Mouse (Mus musculus): Measurements from ENCODE around the gene Ociad2. TPM values are rescaled to one million over a fixed set of nuclear protein-coding genes. Genes with fewer than 3 reads are reported as not detected.
"Not testable (repeated sequence)": the region's sequence is repeated elsewhere in the genome, so short reads cannot be mapped to it uniquely, and the experiment has no call there.

The Ociad2 gene
- total RNA-seq, 4 experiments from 2014 or later = 25.6 to 40.4 (median 38.7) TPM

GRCm38 (mm10) chr5:73351796-73352195 is 11.0 kb upstream of the Ociad2 start:
- DNase-seq = no peak

DNA sequence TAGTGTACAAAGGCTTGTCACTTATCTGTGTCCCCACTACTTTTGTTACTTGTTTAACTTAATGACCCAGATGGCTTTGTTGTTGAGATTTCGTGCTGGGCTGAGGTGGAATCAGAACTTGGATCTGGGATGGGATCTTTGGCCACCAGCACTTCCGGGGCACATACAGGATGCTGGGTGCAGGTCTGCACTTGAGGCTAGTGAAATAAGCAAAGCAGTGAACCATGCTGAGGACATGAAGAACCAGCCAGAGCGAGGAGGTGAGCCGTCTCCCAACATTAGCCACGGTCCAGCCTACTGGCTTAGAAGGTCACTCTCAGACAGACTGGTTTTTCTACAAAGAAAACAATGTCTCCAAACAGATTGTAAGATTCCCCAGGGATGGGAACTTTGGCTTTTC is 8.7 kb upstream of the Ociad2 start:
- no peak for DNase-seq

DNA sequence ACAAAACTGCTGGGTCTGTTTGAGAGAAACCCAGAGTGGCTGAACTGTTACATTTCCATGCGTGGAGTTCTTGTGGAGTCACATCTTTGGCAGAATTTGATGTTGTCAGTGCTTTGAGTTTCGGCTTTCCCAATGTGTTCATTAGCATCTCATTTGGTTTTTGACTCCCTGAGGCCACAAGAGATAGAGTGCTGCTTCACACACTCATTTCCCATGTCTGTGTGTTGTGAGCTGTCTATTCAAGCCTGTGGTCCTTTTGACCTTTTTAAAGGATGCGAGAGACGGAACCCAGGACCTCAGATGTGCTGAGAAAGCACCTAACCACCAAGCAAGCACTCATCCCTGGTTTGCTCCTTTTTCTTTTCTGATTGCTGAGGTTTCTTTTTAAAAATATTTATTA is 4.4 kb upstream of the Ociad2 start:
- DNase-seq = no peak

DNA sequence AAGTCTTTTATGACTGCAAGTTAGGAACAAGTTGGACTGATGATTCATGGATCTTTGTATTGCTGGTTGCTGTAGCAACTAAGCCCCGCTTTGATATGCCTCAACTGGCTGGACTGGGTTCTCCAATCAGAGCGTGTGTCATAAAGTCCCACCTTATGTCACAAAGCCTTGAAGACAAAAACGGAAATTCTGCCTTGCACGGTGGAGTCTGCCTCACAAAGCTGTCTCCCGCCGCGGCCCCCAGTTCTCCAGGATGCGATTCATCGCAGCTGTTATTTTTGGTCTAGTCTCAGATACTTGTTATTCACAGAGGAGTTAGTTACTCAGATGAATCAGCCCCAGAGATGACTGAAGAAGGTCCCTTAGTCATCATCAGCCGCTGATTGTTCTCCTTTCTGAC is 3.5 kb upstream of the Ociad2 start:
- DNase-seq = peak; percentile 59

DNA sequence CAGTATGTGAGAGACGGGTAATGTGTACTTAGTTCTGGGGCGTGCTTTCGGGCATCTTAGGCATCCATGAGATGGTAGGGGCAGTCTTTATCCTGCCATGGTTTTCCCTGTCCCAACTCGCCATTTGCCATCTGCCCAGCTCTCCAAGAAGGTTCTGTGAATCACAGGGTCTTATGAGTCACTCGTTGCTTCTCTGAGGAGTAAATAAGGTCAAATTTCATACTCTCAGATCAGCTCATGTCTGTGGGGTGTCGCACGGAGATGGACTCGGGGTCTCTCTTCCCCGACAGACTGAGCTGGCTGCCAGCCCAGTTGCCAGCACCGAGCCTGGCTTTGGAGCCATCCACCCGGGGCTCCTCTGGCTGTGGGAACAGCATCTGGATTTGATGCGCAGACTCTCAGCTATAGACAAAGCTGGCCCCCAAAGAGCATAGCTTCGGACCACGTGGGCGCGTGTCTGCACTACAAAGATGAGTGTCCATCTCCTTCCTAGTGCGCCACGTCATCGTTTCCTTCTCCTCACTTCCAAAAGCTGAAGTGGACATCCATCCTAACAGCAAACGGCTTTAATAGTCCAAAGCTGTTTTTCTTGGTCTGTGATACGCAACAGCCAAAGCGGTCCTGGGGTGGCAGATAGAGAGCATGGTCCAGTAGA is 2.0 kb upstream of the Ociad2 start:
- no peak for DNase-seq

- no peak for DNase-seq
These were observed 777 bp downstream of the Ociad2 start for GRCm38 (mm10) chr5:73339779-73340722.

DNA sequence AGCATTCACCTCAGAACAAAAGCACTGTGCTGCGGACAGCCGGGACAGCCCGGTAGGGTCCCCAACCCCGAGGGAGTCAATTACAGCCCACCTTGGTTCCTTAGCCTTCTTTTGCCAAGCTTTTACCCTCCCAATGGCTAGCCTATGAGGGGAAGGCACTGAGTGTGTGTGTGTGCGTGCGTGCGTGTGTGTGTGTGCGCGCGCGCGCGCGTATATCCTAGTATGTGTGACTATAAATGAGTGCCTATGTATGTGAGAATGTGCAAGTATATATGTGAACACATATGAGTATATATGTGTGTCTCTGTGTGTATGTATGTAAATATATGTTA is 2.0 kb downstream of the Ociad2 start:
- no peak for DNase-seq

DNA sequence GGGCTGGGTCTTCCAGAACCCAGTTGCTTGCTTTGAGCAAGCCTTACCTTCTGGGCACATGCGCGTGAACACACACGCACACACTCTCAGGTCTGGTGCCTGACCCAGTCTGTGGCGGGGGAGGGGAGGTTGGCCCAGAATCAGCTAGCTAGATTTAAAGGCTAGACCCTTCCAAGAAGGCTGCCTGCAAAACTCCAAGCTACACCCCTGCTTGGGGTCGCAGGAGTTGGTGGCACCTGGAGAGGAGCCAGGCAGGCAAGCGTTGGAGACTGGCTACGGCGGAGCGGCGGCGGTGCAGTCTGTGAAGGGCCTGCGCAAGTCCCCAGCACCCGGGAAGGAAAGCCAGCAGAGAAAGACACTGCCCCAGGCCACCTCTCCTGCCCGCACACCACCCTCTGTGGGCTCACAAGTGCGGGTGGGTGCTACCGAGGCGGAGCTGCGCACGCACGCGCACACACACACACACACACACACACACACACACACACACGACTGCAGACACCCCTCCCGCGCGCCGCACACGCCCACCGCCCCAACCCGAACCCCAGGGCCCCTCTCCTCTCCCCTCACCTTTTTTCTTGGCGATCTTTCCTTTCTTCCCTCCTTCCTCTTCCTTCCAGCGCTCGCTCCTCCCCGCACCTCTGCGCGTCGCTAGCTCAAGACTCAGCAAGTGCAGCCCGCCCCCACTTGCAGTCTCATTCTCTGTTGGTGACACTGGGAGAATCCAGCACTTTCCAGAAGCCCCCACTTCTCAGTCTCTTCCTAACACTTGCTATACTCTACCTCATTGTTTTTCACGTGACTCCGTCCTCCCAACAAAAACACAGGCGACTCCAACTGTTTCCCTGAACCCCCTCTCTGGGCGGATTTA is 2.6 kb downstream of the Ociad2 start:
- DNase-seq = no peak

DNA sequence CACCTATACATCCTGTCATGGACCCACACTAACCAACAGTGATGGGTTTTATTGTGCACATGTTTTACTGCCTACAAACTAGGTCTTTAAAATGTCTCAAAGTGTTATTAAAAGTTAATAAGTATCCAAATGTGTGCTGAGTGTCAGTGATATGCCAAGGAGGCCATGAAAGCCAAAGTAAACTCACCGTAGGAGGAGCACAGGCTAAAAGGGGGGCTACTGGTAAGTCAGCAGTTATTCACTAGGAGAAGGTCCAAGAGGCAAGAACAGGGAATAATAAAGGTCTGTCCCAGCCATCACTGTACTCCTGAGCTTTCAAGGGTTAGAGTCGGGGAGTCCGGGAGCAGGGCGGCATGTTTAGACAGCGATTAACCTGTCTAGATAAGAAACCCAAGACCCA is 4.4 kb downstream of the Ociad2 start:
- DNase-seq = no peak

DNA sequence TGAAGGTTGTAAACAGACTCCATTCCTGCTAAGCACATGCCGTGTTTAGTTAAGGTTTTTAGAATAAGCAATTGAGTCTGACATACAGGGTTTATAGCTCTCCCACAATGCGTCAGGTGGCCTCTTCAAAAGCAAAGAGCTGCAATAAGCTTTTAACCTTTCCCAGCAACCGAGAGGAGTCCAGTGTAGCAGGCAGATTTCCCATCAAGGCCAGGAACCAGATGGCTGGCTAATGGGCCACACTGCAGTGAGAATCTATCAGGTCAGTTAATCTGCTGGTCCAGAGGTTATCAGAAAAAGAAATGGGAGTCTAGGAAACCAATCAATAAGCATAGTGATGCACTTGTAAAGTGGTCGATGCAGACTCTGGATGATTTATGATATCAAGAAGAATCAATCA is 9.8 kb downstream of the Ociad2 start:
- DNase-seq = no peak

GRCm38 (mm10) chr5:73324526-73325170 is 16.2 kb downstream of the Ociad2 start:
- no peak for DNase-seq

- DNase-seq = no peak
These were observed 17.2 kb downstream of the Ociad2 start for GRCm38 (mm10) chr5:73323602-73324001.

DNA sequence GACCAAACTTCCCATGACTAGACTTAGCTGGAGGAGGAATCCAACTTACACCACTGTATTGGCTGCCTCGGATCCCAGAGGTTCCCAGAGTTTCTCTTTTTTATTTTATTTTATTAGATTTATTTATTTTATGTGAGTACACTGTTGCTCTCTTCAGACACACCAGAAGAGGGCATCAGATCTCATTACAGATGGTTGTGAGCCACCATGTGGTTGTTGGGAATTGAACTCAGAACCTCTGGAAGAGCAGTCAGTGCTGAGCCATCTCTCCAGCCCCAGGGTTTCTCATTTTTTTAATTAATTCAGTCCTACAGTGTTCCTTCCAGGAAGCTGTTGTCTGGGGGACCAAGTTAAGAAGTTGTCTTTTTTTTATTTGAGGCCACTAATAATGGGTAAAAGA is 18.1 kb downstream of the Ociad2 start:
- DNase-seq = not testable (repeated sequence)

- DNase-seq = no peak
These were observed 21.5 kb downstream of the Ociad2 start for GRCm38 (mm10) chr5:73319306-73319705.

DNA sequence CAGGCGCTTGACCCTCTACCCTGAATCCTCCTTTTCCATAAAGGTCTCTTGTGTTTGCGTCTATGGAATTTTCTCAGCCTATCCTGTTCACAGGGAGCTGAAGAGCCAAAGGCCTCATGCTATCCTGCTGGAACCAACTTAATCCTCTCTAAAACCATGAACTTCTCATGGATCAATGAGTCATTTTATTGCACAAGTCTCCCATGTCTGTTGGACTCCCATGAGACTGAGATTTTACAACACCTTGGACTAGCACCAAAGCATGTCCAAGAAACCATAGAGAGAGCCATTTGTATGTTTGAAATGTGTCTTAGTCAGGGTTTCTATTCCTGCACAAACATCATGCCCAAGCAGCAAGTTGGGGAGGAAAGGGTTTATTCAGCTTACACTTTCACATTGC is 26.2 kb downstream of the Ociad2 start:
- no peak for DNase-seq

- DNase-seq = no peak
These were observed 27.2 kb downstream of the Ociad2 start for GRCm38 (mm10) chr5:73313591-73313990.

GRCm38 (mm10) chr5:73311458-73311857 is 29.4 kb downstream of the Ociad2 start:
- DNase-seq = no peak

DNA sequence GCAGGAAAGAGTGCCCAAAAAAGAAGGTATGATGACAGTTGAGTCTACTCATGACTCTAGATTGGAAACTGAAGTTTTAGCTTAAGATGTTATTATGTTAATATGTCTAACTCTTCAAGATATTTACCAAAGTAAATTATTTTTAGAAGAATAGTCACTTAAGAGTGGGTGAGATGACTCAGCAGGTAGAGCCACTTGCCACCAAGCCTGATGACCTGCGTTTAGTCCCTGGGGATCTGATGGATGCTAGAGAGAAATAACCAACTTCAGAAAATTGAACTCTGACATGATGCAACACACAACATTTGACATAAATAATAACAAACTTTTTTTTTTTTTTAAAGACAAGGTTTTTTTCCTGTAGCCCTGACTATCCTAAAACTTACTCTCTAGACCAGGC is 30.4 kb downstream of the Ociad2 start:
- no peak for DNase-seq

DNA sequence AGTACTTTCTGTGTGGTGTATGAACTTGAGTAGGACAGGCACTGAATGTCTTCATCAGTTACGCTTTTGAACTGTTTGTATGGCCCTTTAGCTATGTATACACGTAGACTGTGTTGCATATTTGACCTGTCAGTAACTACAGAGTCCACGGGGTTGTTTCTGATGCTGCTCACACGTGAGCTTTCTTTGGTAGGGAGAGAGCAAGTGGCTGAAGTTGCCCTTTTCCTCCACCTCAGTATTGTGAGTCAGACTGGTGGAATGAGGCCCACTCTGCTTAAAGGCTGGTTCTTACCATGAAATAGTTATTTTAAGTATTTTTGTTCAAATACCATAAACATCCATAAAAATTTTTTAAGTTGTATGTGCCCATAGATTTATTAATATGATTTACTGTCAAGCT is 31.3 kb downstream of the Ociad2 start:
- DNase-seq = no peak

- no peak for DNase-seq
These were observed 33.5 kb downstream of the Ociad2 start for GRCm38 (mm10) chr5:73307297-73307696.

DNA sequence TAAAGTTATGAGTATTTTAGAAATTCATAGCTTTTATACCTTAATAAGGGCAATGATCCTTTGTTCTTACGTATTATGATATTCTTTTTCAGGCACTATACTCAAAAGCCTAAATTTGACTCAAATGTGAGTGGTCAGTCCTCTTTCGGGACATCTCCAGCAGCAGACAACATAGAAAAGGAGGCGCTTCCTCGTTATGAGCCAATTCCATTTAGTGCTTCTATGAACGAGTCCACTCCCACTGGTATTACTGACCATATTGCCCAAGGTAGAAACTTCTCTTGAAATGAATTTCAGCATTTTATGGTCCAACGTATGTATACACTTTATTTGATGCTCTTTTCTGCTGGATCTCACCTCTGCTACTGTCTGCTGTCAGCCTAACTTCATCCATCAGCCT is 34.3 kb downstream of the Ociad2 start:
- DNase-seq = no peak

DNA sequence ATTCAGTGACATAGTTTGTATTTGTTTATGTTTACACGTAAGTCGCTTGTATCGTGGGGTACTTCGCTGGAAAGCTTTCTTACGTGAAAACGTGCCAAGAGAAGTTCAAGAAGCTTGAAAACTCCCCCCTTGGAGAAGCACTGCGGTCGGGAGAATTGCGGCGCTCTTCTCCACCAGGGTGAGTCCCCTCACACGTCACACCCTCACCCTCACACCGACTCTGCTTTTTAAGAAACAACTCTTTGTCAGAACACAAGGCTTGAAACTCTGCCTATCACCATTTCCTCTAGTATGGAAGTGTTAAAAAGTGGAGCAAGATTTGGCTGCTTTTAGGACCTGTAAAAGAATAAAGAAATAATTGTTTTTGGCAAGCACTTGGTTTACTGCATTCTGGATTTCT is 36.3 kb downstream of the Ociad2 start:
- DNase-seq = no peak
